9 mouse cellular contexts compared by ENCODE assay signal in the genomic region with DNA sequence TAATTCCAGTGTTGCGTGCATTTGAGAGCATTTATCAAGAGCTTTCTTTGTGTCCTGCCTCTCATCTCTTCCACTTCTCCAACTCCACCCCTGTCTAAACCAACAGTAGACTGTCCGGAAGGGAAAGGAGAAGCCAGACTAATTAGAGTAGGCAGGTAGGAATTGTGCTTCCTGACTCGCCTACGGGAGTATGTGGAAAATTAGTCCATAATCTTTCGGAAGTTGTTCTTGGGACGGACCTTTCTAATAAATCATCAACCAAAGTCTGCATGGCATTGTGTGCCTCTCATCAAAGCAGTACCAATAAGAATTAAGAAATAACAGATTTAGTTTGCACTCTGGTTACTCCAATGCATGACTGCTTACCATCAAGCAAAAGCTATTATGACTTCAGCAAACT. TPM values are rescaled to one million over a fixed set of nuclear protein-coding genes. Genes with fewer than 3 reads are reported as not detected.
DNase-seq lines count a peak whose midpoint lies in the region; ATAC-seq and TF ChIP-seq lines count a peak whose summit lies in the region.
"Had no signal": no experiment of that assay in that cellular context is flagged by ENCODE, and none has a peak within 500 bp of the region (broad histone marks: within the 10 kb centered on the region; RNA-seq: fewer than 3 reads in every experiment).

No protein-coding gene starts in this region.

- H3K4me1 ChIP-seq in heart, adult 2 months (ENCODE audit: control insufficient read depth, insufficient read depth, low read length), result peaks cover 15% of the 10 kb centered on the region
- H3K4me1 ChIP-seq in embryonic facial prominence, embryonic 12.5 days, result no peaks in the 10 kb centered on the region
- H3K4me1 ChIP-seq in hindbrain, embryonic 13.5 days (replicated peaks), result peaks cover 24% of the 10 kb centered on the region
- H3K4me1 ChIP-seq in midbrain, embryonic 13.5 days (replicated peaks), result peaks cover 24% of the 10 kb centered on the region

- no peaks in the 10 kb centered on the region for H3K79me2 ChIP-seq in heart, adult 2 months (replicated peaks; ENCODE audit: control insufficient read depth, insufficient read depth, low read length)

- TF ChIP-seq POLR2A in heart, adult 2 months (IDR thresholded peaks at IDR 0.05; ENCODE audit: insufficient read depth, low read depth, low read length), result no peak

- intact Hi-C loops in heart, adult 2 months (cut with DNase I), result loop anchor here (2.0 to 10.0 kb wide), 4 partner anchors 34 to 788 kb away; a partner anchor contains a TSS
- intact Hi-C loops in heart, postnatal 14 days (cut with DNase I), result loop anchor here (2.0 to 5.0 kb wide), 4 partner anchors 34 to 281 kb away; a partner anchor contains a TSS

- H3K9ac ChIP-seq in heart, adult 2 months (ENCODE audit: low read depth, low read length), result peak overlapping the region; percentile 37; the same call in 1 of the 2 replicates
- peak overlapping the region; percentile 70 for H3K9ac ChIP-seq in embryonic facial prominence, embryonic 12.5 days
- H3K9ac ChIP-seq in hindbrain, embryonic 13.5 days, result peak overlapping the region; percentile 92; the same call in 1 of the 2 replicates
- peak overlapping the region; percentile 96 for H3K9ac ChIP-seq in midbrain, embryonic 13.5 days (replicated peaks)

- H3K27me3 ChIP-seq in heart, adult 2 months (ENCODE audit: control insufficient read depth, insufficient read depth, low read length), result no peaks in the 10 kb centered on the region
- no peaks in the 10 kb centered on the region for H3K27me3 ChIP-seq in embryonic facial prominence, embryonic 12.5 days
- no peaks in the 10 kb centered on the region for H3K27me3 ChIP-seq in hindbrain, embryonic 13.5 days
- H3K27me3 ChIP-seq in midbrain, embryonic 13.5 days, result no peaks in the 10 kb centered on the region

- no peak for TF ChIP-seq CTCF in heart, adult 2 months (IDR thresholded peaks at IDR 0.05)

- WGBS in heart, adult 2 months, result 58% methylated on average over 6 of the region's 6 CpGs
- 77% methylated on average over 6 of the region's 6 CpGs for WGBS in embryonic facial prominence, embryonic 12.5 days
- WGBS in hindbrain, embryonic 13.5 days, result 84% methylated on average over 6 of the region's 6 CpGs
- 87% methylated on average over 6 of the region's 6 CpGs for WGBS in midbrain, embryonic 13.5 days

- no peak for TF ChIP-seq EP300 in heart, adult 2 months (IDR thresholded peaks at IDR 0.05; ENCODE audit: insufficient read depth, low read depth, low read length)

- peak overlapping the region; percentile 89 for H3K4me3 ChIP-seq in heart, adult 2 months
- 0 out of 2 replicates have a peak overlapping the region, but pooled peaks have one; percentile 91 for H3K4me3 ChIP-seq in embryonic facial prominence, embryonic 12.5 days
- H3K4me3 ChIP-seq in hindbrain, embryonic 13.5 days, result peak overlapping the region; percentile 70
- 0 out of 2 replicates have a peak overlapping the region, but pooled peaks have one; percentile 90 for H3K4me3 ChIP-seq in midbrain, embryonic 13.5 days (replicated peaks)

- no peak for ATAC-seq in embryonic facial prominence, embryonic 12.5 days (ENCODE audit: insufficient number of reproducible peaks, insufficient read depth, low FRiP score, low TSS enrichment)
- ATAC-seq in hindbrain, embryonic 13.5 days (ENCODE audit: low FRiP score), result no peak
- ATAC-seq in midbrain, embryonic 13.5 days, result no peak

- H3K36me3 ChIP-seq in heart, adult 2 months (ENCODE audit: control insufficient read depth, insufficient read depth, low read length), result peaks cover 16% of the 10 kb centered on the region
- no peaks in the 10 kb centered on the region for H3K36me3 ChIP-seq in embryonic facial prominence, embryonic 12.5 days
- no peaks in the 10 kb centered on the region for H3K36me3 ChIP-seq in hindbrain, embryonic 13.5 days
- no peaks in the 10 kb centered on the region for H3K36me3 ChIP-seq in midbrain, embryonic 13.5 days

- DNase-seq in heart, adult 2 months, result no peak
- no peak for DNase-seq in heart, postnatal 14 days
- no peak for DNase-seq in layer of hippocampus, postnatal 10 days (ENCODE audit: low spot score in 2 of 2)
- DNase-seq in cerebellum, adult 11 months, result no peak
- no peak for DNase-seq in retina, embryonic 14.5 days (ENCODE audit: low spot score)

- peak overlapping the region; percentile 85 for H3K4me2 ChIP-seq in embryonic facial prominence, embryonic 12.5 days (replicated peaks)
- H3K4me2 ChIP-seq in hindbrain, embryonic 13.5 days, result peak overlapping the region; percentile 63
- peak overlapping the region; percentile 63 for H3K4me2 ChIP-seq in midbrain, embryonic 13.5 days (replicated peaks)

- H3K27ac ChIP-seq in heart, adult 2 months, result peak overlapping the region; percentile 93
- no peak overlapping the region for H3K27ac ChIP-seq in embryonic facial prominence, embryonic 12.5 days
- no peak overlapping the region for H3K27ac ChIP-seq in hindbrain, embryonic 13.5 days
- no peak overlapping the region for H3K27ac ChIP-seq in midbrain, embryonic 13.5 days

- H3K9me3 ChIP-seq in embryonic facial prominence, embryonic 12.5 days, result no peaks in the 10 kb centered on the region
- H3K9me3 ChIP-seq in hindbrain, embryonic 13.5 days, result no peaks in the 10 kb centered on the region
- no peaks in the 10 kb centered on the region for H3K9me3 ChIP-seq in midbrain, embryonic 13.5 days

RNA-seq across cellular contexts. Expression of a gene that starts 1.1 kb away (rescaled TPM):
- total RNA-seq in heart, adult 2 months (2021), result 10 to 100 TPM; 11.9 to 12.0 TPM
- polyA plus RNA-seq in heart, adult 2 months (2012; rRNA removed), result 4.2 and 7.6 TPM in 2 replicates
- total RNA-seq in heart, postnatal 14 days (2021), result 10 to 100 TPM; 17.8 to 18.5 TPM
- polyA plus RNA-seq in embryonic facial prominence, embryonic 12.5 days (2016; fragmentation: Nextera tagmentation; extraction: Ambion mirVana), result 25.7 and 27.1 TPM in 2 replicates
- polyA plus RNA-seq in hindbrain, embryonic 13.5 days (2015; fragmentation: Nextera tagmentation; extraction: Ambion mirVana), result 24.5 and 26.0 TPM in 2 replicates
- 22.3 and 22.9 TPM in 2 replicates for polyA plus RNA-seq in midbrain, embryonic 13.5 days (2015; fragmentation: Nextera tagmentation; extraction: Ambion mirVana)
- 10 to 100 TPM; 51.7 TPM for total RNA-seq in layer of hippocampus, postnatal 10 days (2021)

RNA-seq across cellular contexts. Expression of a gene that starts 5.8 kb away (rescaled TPM):
- total RNA-seq in heart, adult 2 months (2021), result under 1 TPM; 0.59 to 0.63 TPM
- polyA plus RNA-seq in heart, adult 2 months (2012; rRNA removed), result 1.2 and 2.1 TPM in 2 replicates
- under 1 TPM; 0.22 to 0.69 TPM for total RNA-seq in heart, postnatal 14 days (2021)
- polyA plus RNA-seq in embryonic facial prominence, embryonic 12.5 days (2016; fragmentation: Nextera tagmentation; extraction: Ambion mirVana), result 0.14 TPM in 1 of 2 replicates, not detected in the other
- polyA plus RNA-seq in hindbrain, embryonic 13.5 days (2015; fragmentation: Nextera tagmentation; extraction: Ambion mirVana), result not detected in 2 replicates
- not detected in 2 replicates for polyA plus RNA-seq in midbrain, embryonic 13.5 days (2015; fragmentation: Nextera tagmentation; extraction: Ambion mirVana)
- not detected for total RNA-seq in layer of hippocampus, postnatal 10 days (2021)
- polyA plus RNA-seq: CD4-positive, CD25-positive, alpha-beta regulatory T cell, adult 4 months had no signal

RNA-seq across cellular contexts. Expression of a gene that starts 24.5 kb away (rescaled TPM):
- total RNA-seq in heart, adult 2 months (2021), result not detected
- not detected in 2 replicates for polyA plus RNA-seq in heart, adult 2 months (2012; rRNA removed)
- total RNA-seq in heart, postnatal 14 days (2021), result not detected
- not detected in 2 replicates for polyA plus RNA-seq in embryonic facial prominence, embryonic 12.5 days (2016; fragmentation: Nextera tagmentation; extraction: Ambion mirVana)
- polyA plus RNA-seq in hindbrain, embryonic 13.5 days (2015; fragmentation: Nextera tagmentation; extraction: Ambion mirVana), result not detected in 2 replicates
- polyA plus RNA-seq in midbrain, embryonic 13.5 days (2015; fragmentation: Nextera tagmentation; extraction: Ambion mirVana), result not detected in 2 replicates
- total RNA-seq in layer of hippocampus, postnatal 10 days (2021), result not detected
- polyA plus RNA-seq: CD4-positive, CD25-positive, alpha-beta regulatory T cell, adult 4 months had no signal

RNA-seq across cellular contexts. Expression of a gene that starts 34.3 kb away (rescaled TPM):
- total RNA-seq in heart, adult 2 months (2021), result 10 to 100 TPM; 33.4 to 36.8 TPM
- 8.0 and 13.9 TPM in 2 replicates for polyA plus RNA-seq in heart, adult 2 months (2012; rRNA removed)
- 10 to 100 TPM; 27.4 to 31.2 TPM for total RNA-seq in heart, postnatal 14 days (2021)
- polyA plus RNA-seq in embryonic facial prominence, embryonic 12.5 days (2016; fragmentation: Nextera tagmentation; extraction: Ambion mirVana), result 15.5 and 18.5 TPM in 2 replicates
- 17.8 and 18.6 TPM in 2 replicates for polyA plus RNA-seq in hindbrain, embryonic 13.5 days (2015; fragmentation: Nextera tagmentation; extraction: Ambion mirVana)
- 18.3 and 18.5 TPM in 2 replicates for polyA plus RNA-seq in midbrain, embryonic 13.5 days (2015; fragmentation: Nextera tagmentation; extraction: Ambion mirVana)
- 10 to 100 TPM; 61.3 to 62.6 TPM for total RNA-seq in layer of hippocampus, postnatal 10 days (2021)

Comparison
In these comparisons a context has a peak if more than half of its experiments do, and no peak if none do; other contexts are left out.
1. H3K9ac ChIP-seq: peak in every context shown above with its lines; median percentile 96 in midbrain, embryonic 13.5 days; 92 in hindbrain, embryonic 13.5 days; 70 in embryonic facial prominence, embryonic 12.5 days; 37 in heart, adult 2 months.